Mouse (Mus musculus) layer of hippocampus, postnatal 10 days (tissue): ENCODE measurements around the gene Gxylt1. TPM values are rescaled to one million over a fixed set of nuclear protein-coding genes. Genes with fewer than 3 reads are reported as not detected.

Source experiments
- total RNA-seq, 2 experiments: library from RNA; stranded (reverse); gene quantifications; 2 replicates each; pipeline ENCODE4 v1.2.3; 2021

The Gxylt1 gene
- total RNA-seq, 2 experiments from 2014 or later: 10.5 to 12.0 TPM

Other genes starting within 250 kb of the Gxylt1 start
- 10 to 100 TPM; 79.8 to 84.7 TPM for gene Yaf2, start 61.8 kb upstream of the Gxylt1 start, total RNA-seq
- 10 to 100 TPM; 80.5 to 96.2 TPM for gene Zcrb1, start 123.2 kb upstream of the Gxylt1 start, total RNA-seq
- gene Pphln1, start 123.2 kb upstream of the Gxylt1 start, total RNA-seq: 10 to 100 TPM; 31.6 to 34.3 TPM